Mouse (Mus musculus) fat pad, adult 2 months (tissue): Measurements from ENCODE around the gene Rpl9-ps6.
"Not testable (repeated sequence)": the region's sequence is repeated elsewhere in the genome, so short reads cannot be mapped to it uniquely, and the experiment has no call there.

Experiments used
- DNase-seq: peaks from one replicate; pipeline ENCODE4 v3.0.0-alpha.2; 2011; ENCODE audit warnings: low read depth, low spot score; ENCODE audit errors: extremely low read depth

Gene Rpl9-ps6

GRCm38 (mm10) chr19:32484941-32485660 is 18.7 kb upstream of the Rpl9-ps6 start:
- DNase-seq: no peak

DNA sequence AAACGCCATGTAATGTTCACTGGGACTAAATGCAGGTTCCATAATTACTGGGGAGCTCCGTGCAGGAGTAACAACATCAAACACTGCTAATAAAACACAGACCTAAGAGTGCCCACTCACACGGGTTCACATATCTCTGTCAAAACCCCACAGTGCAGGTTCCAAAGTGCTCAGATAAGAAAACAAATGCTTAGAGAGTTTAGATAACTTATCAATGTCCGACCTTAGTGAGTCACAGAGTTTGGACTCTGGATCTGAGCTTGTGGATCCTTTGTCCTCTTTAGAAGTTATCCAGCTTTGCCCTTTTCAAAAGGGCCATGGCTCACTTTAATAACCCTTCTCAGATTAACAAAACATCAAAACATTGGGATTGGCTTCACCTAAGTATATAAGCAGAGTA is 15.1 kb upstream of the Rpl9-ps6 start:
- no peak for DNase-seq

DNA sequence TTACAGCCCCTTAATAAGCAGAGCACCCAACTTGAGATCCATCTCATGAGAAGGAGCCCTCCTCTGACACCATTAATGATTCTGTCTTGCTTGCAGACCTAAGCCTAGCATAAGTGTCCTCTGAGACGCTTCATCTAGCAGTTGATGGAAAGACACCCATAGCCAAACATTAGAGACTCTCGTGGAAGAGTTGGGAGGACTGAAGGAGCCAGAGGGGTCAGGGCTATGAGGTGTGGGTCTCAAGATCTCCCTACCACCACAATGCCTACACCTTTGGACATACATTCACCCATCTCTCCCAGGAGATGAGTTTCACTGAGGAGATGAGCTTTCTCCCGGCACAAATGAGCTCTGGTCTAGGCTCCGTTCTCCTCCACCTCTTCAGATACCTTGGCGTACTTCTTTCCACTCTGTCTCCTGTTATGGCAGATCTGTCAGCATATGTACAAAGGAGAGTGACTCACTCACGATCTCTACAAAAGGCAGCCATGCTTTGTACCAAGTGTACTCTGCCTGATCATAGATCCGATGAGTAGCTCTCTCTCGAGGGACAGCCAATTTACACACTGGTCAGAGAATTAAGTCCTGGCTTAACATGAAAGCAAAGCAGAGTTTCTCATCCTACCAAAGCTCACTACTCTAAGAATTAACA is 14.5 kb upstream of the Rpl9-ps6 start:
- no peak for DNase-seq

DNA sequence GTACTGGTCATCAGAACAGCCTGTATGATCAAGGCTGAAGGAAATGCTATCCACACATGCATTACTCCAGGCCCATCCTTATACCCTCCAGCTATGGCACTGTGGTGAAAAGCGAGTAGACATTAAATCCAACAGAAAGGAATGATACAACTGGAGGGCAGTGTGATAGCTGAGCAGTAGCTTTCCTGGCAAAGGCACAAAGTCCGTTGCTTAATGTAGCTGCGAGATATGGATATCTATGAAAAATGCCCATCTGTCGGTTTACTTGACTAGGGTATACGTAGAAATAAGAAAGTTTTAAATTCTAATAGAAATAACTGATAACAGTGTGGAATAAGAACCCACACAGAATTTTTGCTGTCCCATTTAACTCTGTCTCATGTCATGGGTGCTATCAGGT is 13.9 kb upstream of the Rpl9-ps6 start:
- DNase-seq: no peak

- DNase-seq: no peak
These were observed 10.3 kb upstream of the Rpl9-ps6 start for GRCm38 (mm10) chr19:32476712-32477052.

DNA sequence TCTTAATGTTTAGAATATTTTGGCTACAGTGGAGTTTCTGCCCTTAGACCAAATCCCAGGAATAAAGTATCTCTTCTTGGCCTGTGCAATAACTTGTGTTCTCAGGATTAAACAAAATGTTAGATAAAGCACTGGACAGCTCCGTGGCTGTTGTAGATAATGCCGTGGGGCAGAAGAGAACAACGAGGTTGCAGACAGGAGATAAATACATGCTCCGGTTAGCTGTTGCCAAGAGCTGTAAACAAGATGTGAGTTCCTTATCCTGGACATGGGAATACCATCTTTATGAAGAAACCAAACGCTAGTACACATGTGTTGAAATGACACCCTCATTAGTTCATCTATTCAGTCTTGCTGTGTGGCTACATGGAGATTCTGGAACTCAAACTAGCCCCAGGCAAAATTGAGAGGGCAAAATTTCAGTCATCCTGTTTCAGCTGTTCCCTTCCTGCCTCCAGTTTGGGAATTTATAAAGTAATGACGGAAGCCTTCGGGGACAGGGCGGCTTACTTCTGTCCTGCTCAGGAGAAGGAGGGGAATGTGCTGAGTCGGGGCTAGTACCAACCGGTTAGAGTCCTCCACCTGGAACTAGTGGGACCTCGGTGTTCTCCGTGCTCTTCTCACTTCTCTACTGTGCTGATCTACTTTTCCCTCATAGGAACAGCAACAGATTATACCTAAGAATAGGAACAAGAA is 9.8 kb upstream of the Rpl9-ps6 start:
- DNase-seq: no peak

- DNase-seq: no peak
These were observed 4.3 kb upstream of the Rpl9-ps6 start for GRCm38 (mm10) chr19:32470570-32471263.

GRCm38 (mm10) chr19:32470059-32470497 is 3.7 kb upstream of the Rpl9-ps6 start:
- DNase-seq: no peak

DNA sequence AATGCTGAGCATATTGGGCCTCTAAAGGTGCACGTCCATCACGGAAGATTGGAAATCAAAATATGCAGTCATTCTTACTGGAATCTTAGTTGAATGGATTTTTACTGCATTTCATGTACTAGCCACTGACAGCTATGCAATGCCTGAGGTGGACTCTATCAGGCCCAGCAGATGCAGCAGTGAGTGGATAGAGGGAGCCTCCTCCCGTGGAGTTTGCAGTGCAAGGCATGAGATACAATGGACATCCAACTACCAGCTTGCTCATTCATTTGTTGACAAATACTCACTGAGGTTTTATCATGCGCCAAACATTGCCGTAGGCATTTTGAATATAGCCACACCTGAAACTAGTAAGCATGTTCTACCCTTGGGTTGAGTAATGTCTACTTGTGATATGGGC is 947 bp upstream of the Rpl9-ps6 start:
- DNase-seq: no peak

DNA sequence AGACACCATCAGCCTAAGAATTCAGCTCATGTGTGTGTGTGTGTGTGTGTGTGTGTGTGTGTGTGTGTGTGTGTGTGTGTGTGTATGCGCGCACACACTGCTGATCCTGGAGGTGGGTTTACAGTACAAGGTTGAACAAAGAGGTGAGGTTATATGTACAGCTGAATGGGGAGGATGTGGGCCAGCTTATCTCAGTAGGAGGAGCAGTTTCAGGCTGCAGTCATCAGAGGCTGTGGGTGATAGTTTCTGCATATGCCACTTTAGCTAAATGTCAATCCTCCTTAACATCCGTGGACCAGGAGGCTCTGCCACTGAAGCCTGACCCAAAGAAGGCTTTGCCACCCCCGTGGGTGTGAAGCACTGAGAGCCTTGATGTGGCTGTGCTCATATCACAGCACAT is 1.1 kb downstream of the Rpl9-ps6 start:
- no peak for DNase-seq

- no peak for DNase-seq
These were observed 3.3 kb downstream of the Rpl9-ps6 start for GRCm38 (mm10) chr19:32463037-32463436.

DNA sequence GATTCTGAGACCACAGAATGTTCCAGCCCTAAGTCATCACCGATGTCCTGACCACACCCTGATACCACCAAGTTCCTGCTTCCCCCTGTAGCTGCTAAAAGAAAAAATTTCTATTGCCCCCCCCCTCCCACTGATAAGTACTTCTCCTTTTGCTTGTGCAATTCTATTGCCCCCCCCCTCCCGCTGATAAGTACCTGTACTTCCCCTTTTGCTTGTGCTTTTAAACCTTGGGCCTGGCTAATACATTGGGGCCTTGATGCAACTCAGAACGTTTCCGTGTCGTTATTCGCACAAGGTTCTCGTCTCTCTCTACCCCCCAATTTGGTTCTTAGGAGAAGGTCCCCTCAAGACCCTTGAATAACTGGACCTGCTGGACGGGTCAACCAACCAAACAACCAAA is 8.7 kb downstream of the Rpl9-ps6 start:
- not testable (repeated sequence) for DNase-seq

GRCm38 (mm10) chr19:32456744-32457143 is 9.6 kb downstream of the Rpl9-ps6 start:
- DNase-seq: no peak

DNA sequence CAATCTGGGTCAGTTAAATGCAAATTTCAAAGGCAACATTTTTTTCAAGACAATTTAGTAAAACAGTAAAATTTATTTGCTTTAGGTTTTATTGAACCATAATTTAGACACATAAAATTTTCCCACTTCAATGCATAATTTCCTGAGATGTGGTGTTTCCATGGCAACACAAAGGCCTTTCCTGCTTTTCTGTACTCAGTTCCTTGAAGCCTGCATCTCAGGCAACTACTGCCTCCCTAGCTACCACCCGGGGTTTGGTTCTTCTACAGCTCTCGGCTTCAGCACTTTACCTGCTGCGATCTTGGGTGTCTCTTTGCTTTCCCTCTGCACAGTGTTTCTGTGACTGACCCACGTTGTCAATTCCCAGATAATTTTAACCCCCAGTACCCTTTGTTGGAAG is 14.1 kb downstream of the Rpl9-ps6 start:
- no peak for DNase-seq

DNA sequence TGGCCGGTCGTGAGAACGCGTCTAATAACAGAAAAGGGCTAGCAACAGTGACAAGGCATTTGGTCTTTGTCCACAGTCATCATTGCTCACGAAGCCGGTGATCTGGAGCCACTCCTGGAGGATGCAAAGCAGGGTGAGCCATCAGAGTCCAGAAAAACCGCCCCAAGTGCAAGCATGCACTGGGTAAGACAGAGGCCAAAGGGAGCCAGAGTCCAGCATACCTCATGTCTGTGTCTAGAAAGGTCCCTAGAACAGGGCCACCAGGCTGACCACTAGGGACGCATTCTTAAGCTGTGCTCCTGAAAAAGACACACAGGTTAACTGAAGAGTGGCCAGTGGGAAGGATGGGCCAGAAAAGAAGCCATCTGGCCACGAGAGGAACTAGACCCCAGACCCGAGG is 17.4 kb downstream of the Rpl9-ps6 start:
- no peak for DNase-seq

DNA sequence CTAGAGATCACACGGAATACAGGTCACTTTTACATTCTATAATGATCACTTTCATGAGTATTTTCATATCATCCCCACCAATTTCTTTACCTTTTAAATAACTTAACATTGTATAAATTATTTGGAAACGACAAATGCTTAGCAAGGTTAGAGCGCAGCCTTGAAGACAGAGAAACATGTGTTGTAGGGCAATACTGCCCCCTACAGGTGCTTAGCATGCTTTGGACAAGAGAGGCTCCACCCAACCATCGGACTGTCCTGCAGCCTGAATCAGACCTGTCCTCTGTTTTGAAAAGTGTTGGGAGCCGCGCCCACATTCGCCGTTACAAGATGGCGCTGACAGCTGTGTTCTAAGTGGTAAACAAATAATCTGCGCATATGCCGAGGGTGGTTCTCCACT is 24.8 kb downstream of the Rpl9-ps6 start:
- DNase-seq: no peak

GRCm38 (mm10) chr19:32439356-32439755 is 27.0 kb downstream of the Rpl9-ps6 start:
- DNase-seq: no peak

- no peak for DNase-seq
These were observed 40.5 kb downstream of the Rpl9-ps6 start for GRCm38 (mm10) chr19:32425856-32426255.

GRCm38 (mm10) chr19:32424706-32425105 is 41.7 kb downstream of the Rpl9-ps6 start:
- DNase-seq: no peak

DNA sequence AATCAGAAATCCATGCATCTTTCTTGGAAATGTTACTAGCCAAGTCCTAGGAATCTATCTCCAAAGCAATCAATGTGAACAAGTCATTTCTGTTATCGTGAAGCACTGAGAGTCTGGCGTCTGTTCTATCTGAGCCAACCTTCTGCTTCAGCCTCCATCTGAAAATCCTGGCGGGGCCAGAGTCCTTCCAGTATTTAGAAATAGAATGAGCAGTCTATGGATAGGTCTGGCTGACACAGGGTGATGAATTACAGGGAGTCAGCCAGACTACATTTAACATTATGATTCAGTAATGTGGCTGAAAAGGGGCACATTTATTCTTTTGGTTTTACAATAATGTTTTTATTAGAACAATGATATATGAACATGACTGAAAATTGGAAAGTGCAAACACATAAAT is 47.3 kb downstream of the Rpl9-ps6 start:
- no peak for DNase-seq

DNA sequence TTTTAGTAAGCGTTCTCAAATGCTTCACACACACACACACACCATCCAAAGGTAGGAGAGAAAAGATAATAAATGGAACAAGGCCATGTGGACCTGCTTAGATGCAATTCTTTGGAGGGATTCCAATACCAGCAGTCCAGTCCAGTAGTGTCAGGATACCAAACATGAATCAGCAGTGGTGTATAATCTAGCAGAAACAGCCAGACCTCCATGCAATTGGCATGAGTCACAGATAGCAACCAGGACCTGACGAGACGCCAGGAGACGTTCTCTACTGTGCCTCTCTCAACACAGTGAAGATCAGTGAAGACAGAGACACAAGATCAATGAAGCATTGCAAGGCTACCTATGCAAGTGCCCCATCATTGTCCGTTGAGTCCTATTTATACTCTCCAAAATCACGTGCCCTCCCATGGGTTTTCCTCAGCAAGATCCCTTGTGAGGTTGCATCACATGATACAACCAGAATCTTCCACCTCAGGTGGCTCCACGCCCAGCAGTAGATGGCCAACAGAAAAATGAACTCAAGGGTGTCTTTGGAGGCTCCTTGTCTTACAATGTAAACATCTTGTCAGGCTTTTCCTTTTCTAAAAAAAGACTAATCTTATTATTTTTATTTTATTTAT is 49.6 kb downstream of the Rpl9-ps6 start:
- DNase-seq: no peak
